Mouse (Mus musculus) lung, postnatal 25 days (tissue): ENCODE results near the gene Ccdc113.
"Not testable (repeated sequence)": the region's sequence is repeated elsewhere in the genome, so short reads cannot be mapped to it uniquely, and the experiment has no call there.

Experiments used
- DNase-seq: peaks from one replicate; pipeline ENCODE4 v3.0.0; 2022; ENCODE audit warnings: low spot score

Gene Ccdc113

DNA sequence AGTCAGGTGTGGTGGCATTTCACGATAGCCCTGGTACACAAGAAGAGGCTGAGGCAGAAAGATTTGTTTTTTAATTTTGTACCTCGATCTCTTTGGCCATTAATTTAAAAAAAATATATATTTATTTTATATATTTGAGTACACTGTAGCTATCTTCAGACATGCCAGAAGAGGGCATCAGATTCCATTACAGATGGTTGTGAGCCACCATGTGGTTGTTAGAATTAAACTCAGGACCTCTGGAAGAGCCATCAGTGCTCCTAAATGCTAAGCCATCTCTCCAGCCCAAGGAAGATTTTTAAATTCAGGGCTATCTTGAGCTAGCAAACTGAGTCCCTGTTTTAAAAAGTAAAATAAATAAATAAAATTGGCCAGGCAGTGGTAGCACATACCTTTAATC, 68.3 kb downstream of the Ccdc113 start:
- no peak for DNase-seq

DNA sequence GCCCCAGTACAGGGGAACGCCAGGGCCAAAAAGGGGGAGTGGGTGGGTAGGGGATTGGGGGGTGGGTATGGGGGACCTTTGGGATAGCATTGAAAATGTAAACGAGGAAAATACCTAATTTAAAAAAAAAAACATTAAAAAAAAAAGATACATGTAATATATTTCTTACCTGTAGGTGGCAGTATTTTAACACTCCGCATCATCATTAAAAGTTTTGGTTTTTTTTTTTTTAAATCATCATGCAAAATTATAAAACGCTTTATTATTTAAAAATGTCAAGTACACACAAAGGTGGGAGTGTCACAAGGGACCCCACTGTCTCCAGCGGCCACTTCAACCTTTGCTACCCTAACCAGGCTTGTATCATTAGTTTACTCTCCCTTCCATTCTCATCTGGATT, 72.6 kb downstream of the Ccdc113 start:
- DNase-seq: not testable (repeated sequence)

DNA sequence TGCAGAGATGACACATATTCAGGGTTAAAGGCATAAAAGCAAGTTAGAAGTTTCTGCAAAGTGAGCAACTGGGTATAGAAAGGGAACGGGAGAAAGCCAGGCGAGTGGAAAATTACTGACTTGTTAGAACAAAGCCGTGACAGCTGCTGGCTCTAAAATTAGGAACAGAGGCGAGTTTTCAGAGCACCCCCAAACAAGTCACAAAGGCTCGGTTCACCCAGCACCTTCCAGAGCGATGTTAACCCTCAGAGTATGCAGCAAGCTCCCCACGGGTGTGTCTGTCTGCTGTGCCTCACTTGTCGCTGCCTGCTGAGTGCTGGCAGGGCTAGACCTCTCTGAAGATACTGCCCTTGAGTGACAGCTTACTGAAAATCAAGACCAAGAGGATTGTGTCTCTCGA, 73.3 kb downstream of the Ccdc113 start:
- DNase-seq: no peak
